Mouse (Mus musculus) spleen, adult 2 months (tissue): ENCODE measurements around the gene Fgfr2. TPM values are rescaled to one million over a fixed set of nuclear protein-coding genes. Genes with fewer than 3 reads are reported as not detected.
"Not testable (repeated sequence)": the region's sequence is repeated elsewhere in the genome, so short reads cannot be mapped to it uniquely, and the experiment has no call there.

Experiments used
- DNase-seq, 2 experiments: peaks; one replicate each; pipeline versions ENCODE4 v3.0.0 to v3.0.0-alpha.2; 2012 to 2021; ENCODE audit warnings: low spot score in 2 of 2, low read depth in 1 of 2
- H3K27ac ChIP-seq: fragments of 200-500 bp; 2 replicates; pipeline ENCODE4 v1.5.1; 2012; ENCODE audit warnings: low read length, inconsistent platforms; ENCODE audit not compliant: insufficient read depth
- H3K27me3 ChIP-seq: fragments of 200-500 bp; 2 replicates; pipeline ENCODE4 v1.6.1; 2012; ENCODE audit warnings: mild to moderate bottlenecking, moderate library complexity, low read length, inconsistent platforms; ENCODE audit not compliant: control insufficient read depth, insufficient read depth
- H3K36me3 ChIP-seq: fragments of 200-500 bp; 2 replicates; pipeline ENCODE4 v1.6.1; 2012; ENCODE audit warnings: mild to moderate bottlenecking, low read length, inconsistent platforms; ENCODE audit not compliant: control insufficient read depth, insufficient read depth
- H3K4me1 ChIP-seq: fragments of 200-500 bp; 2 replicates; pipeline ENCODE4 v1.6.1; 2011; ENCODE audit warnings: inconsistent platforms; ENCODE audit not compliant: control insufficient read depth, insufficient read depth, insufficient read length
- H3K4me3 ChIP-seq: fragments of 200-500 bp; 2 replicates; pipeline ENCODE4 v1.5.1; 2011; ENCODE audit warnings: mild to moderate bottlenecking, inconsistent platforms; ENCODE audit not compliant: insufficient read depth, insufficient read length; ENCODE audit errors: extremely low read depth
- CTCF ChIP-seq: fragments of 200-500 bp; IDR thresholded peaks from 2 replicates; pipeline ENCODE4 v1.5.1; 2011; ENCODE audit warnings: mild to moderate bottlenecking, inconsistent platforms; ENCODE audit not compliant: insufficient read depth, insufficient read length, insufficient replicate concordance; ENCODE audit errors: extremely low read depth
- POLR2A ChIP-seq: fragments of 200-500 bp; IDR thresholded peaks from 2 replicates; pipeline ENCODE4 v1.6.1; 2011; ENCODE audit warnings: low read depth, low read length, inconsistent platforms
- WGBS: fragments of 180-500 bp; shearing (Covaris S2); methylation state at CpG from one replicate; pipeline ENCODE4 v1.1.7; 2018; 5-methylcytosine and 5-hydroxymethylcytosine counted together
- polyA plus RNA-seq: library from polyadenylated mRNA; depleted of rRNA; stranded (reverse); fragments of >200 nt; gene quantifications from 2 replicates; pipeline ENCODE4 v1.2.3, GENCODE M21; 2012

Fgfr2 gene
- polyA plus RNA-seq, 1 experiment = 1.6 TPM

DNA sequence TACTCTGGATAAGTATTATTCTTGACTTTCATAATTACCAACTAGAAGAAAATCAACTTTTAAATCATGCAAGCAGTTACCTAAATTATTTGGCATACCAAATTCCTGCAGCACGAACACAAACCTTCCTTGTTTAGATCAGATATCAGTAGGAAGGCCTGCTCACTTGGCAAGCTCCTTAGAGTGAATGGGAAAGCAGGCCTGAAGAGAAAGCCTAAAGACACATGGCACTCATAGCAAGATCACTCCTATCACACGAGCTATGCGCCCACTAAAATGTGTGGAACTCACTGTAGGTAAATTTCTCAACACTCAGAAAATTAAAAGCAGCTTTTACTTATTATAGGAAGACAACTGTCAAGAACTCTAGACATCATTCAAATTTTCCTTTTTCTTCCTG, 2629.8 kb downstream of the Fgfr2 start:
- DNase-seq = no peak
- Histone ChIP-seq H3K4me3 (no peak overlapping the region), H3K27ac (no peak overlapping the region), H3K36me3 (peaks cover 3% of the 10 kb centered on the region), H3K4me1 (no peaks in the 10 kb centered on the region), H3K27me3 (no peaks in the 10 kb centered on the region)
- 86% methylated on average over 3 of the region's 3 CpGs for WGBS
- no peak for TF ChIP-seq CTCF
- TF ChIP-seq POLR2A = no peak

DNA sequence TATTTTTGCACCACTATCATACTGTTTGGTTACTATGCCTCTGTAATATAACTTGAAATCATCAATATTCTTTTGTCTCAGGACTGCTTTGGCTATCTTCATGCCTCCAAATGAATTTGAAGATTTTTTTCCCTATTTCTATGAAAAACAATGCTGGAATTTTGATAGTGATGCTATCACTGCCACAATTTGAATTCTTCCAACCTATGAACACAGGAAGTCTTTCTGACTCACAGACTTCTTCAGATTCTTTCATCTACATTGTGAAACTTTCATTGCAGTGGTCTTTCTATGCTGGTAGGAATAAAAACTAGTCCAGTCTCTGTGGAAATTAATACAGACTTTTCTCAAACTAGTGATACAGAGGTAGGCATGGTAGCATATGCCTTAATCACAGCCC, 2631.1 kb downstream of the Fgfr2 start:
- no peak for DNase-seq
- Histone ChIP-seq H3K27ac (no peak overlapping the region), H3K27me3 (no peaks in the 10 kb centered on the region), H3K4me3 (no peak overlapping the region), H3K4me1 (no peaks in the 10 kb centered on the region), H3K36me3 (peaks cover 2% of the 10 kb centered on the region; the same call in 1 of the 2 replicates)
- TF ChIP-seq POLR2A (no peak), CTCF (no peak)

DNA sequence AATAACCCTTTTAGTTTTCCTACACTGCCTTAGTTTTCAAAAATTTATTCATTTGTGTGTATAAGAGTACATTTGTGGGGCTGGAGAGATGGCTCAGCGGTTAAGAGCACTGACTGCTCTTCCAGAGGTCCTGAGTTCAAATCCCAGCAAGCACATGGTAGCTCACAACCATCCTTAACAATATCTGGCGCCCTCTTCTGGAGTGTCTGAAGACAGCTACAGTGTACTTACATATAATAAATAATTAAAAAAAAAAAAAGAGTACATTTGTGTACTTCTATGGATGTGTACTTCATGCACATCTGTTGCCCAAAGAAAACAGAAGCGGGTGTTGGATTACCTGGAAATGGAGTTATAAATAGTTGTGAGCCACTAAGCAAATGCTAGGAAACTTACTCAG, 2644.1 kb downstream of the Fgfr2 start:
- not testable (repeated sequence) for H3K36me3 ChIP-seq, H3K27ac ChIP-seq, H3K4me1 ChIP-seq, DNase-seq, H3K27me3 ChIP-seq, H3K4me3 ChIP-seq
- WGBS = 90% methylated on average over 3 of the region's 3 CpGs

DNA sequence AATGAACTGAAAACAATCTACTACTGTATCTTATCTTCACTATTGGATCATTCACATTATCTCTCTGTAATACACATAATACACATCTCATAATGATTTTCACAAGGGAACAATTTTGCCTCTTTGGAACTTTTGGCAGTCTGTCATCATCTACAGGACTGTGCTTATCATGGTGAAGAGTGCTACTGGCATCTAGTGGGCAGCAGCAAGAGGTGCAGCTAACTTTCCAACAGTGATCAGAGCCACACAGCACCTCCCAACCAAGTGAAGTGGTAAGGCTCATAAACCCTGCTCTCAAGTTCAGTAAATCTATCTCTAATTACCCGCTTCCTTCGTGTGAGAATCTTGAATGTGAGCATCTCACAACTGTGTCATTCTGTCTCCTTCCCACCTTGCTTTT, 2647.2 kb downstream of the Fgfr2 start:
- 80% methylated on average over 2 of the region's 2 CpGs for WGBS
- H3K4me1 ChIP-seq = no peaks in the 10 kb centered on the region
- peak; percentile 35; the same call in 1 of the 2 replicates for TF ChIP-seq CTCF
- TF ChIP-seq POLR2A = no peak
- no peak for DNase-seq
- H3K36me3 ChIP-seq = peaks cover 8% of the 10 kb centered on the region; the same call in 1 of the 2 replicates
- H3K27me3 ChIP-seq = no peaks in the 10 kb centered on the region
- no peak overlapping the region for H3K27ac ChIP-seq
- no peak overlapping the region for H3K4me3 ChIP-seq

DNA sequence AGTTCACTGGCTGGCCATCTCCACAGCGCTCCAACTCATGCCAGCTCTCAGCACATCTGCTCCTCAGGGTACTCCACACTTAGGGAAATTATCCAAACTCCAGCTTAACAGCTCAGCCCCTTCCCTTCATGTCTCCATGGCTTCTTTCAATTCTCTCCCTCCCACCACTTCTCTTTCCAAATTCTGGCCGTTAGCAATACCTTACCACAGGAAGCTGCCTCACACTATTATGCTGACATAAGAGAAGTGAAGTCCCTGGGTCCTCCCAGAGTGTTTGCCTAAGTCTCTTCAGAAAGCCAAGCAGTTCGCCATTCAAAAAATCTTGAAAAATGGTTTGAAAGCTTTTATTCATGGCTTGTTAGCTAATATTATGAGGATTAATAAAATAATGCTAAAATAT, 2649.3 kb downstream of the Fgfr2 start:
- 72% methylated on average over 3 of the region's 3 CpGs for WGBS
- TF ChIP-seq POLR2A (no peak), CTCF (no peak)
- H3K27me3 ChIP-seq = no peaks in the 10 kb centered on the region

DNA sequence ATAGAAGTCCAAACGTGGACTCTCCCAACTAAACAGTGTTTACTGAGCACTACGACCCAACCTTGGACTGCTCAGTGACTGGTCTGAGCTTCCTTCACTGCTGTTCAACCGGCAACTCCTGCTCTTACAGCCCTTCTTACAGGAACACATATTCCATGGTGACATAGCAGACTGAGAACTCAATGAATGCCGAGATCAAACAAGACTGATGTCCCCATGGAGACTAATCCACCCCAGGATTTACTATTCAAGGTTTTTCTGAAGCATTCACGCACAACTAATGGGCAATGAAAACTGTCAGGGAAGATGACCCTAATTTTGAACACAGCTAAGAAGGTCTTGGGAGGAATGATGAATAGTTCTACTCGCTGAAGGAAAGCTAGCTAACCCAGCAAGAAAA, 2650.5 kb downstream of the Fgfr2 start:
- Histone ChIP-seq H3K4me3 (no peak overlapping the region), H3K27ac (no peak overlapping the region), H3K36me3 (peaks cover 7% of the 10 kb centered on the region; the same call in 1 of the 2 replicates), H3K27me3 (no peaks in the 10 kb centered on the region), H3K4me1 (no peaks in the 10 kb centered on the region)
- no peak for DNase-seq
- no peak for TF ChIP-seq POLR2A
- TF ChIP-seq CTCF = no peak
- WGBS = 92% methylated on average over 6 of the region's 6 CpGs

More for the DNA sequence above, 2649.3 kb downstream of the Fgfr2 start:
- DNase-seq = no peak
- Histone ChIP-seq H3K4me3 (no peak overlapping the region), H3K27ac (no peak overlapping the region), H3K4me1 (no peaks in the 10 kb centered on the region), H3K36me3 (peaks cover 7% of the 10 kb centered on the region; the same call in 1 of the 2 replicates)

DNA sequence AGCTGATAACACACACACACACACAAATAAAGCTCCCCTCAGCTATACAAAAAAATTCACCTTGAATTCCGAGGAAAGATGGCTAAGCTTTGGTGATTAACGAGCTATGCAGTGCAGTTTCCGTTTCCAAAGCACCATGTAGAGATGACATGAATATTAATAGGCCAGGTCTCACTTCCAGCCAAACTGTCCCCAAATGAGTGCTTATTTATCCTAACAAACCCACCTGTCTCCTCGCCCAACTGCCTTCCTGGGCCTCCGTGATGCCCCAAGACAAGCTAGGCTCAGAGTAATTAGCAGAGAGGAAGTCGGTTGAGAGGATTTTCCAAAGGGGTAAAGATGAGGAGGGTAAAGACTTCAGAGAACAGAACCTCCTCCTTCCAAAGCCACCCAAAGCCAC, 2652.1 kb downstream of the Fgfr2 start:
- 94% methylated on average over 6 of the region's 6 CpGs for WGBS
- TF ChIP-seq CTCF (no peak), POLR2A (no peak)
- H3K4me3 ChIP-seq = no peak overlapping the region
- peaks cover 6% of the 10 kb centered on the region for H3K36me3 ChIP-seq
- no peaks in the 10 kb centered on the region for H3K27me3 ChIP-seq
- H3K27ac ChIP-seq = no peak overlapping the region
- no peak for DNase-seq
- H3K4me1 ChIP-seq = no peaks in the 10 kb centered on the region
